Mouse (Mus musculus): ENCODE data around the gene Cck.
"Not testable (repeated sequence)": the region's sequence is repeated elsewhere in the genome, so short reads cannot be mapped to it uniquely, and the experiment has no call there.

- not testable (repeated sequence) for TF ChIP-seq ZNF384 (IDR thresholded peaks at IDR 0.05; ENCODE audit: low read depth, low read length); HCFC1 (IDR thresholded peaks at IDR 0.05; ENCODE audit: borderline replicate concordance, insufficient read depth, low read length)
Measured at GRCm38 (mm10) chr9:121452342-121452942, 43.1 kb downstream of the Cck start.

Data from ES-E14 (cell line).